Mouse (Mus musculus): ENCODE results near the gene Asb15.

GRCm38 (mm10) chr6:24546716-24547420, 18.9 kb downstream of the Asb15 start:
- TF ChIP-seq CTCF (IDR thresholded peaks at IDR 0.05; ENCODE audit: borderline replicate concordance, insufficient read depth, low read length) (no peak), POLR2A (IDR thresholded peaks at IDR 0.05; ENCODE audit: low read depth, low read length) (no peak)

All from embryonic fibroblast, embryonic 13.5 days (primary cell).